Mouse (Mus musculus) layer of hippocampus, adult 8-10 months (tissue): ENCODE results near the gene Krtap11-1. TPM values are rescaled to one million over a fixed set of nuclear protein-coding genes. Genes with fewer than 3 reads are reported as not detected.

Source experiments
- DNase-seq, 2 experiments: peaks; one replicate each; pipeline ENCODE4 v3.0.0; 2022; ENCODE audit warnings: low spot score in 2 of 2
- total RNA-seq, 4 experiments: library from RNA; stranded (reverse); gene quantifications; 2 replicates each; pipeline ENCODE4 v1.2.4; 2022

The Krtap11-1 gene
- not detected for total RNA-seq

- DNase-seq, result no peak
Measured at GRCm38 (mm10) chr16:89571083-89571482, at the start of gene Krtap11-1. Krtap11-1 (minus strand) TSS chr16:89571183.

DNA sequence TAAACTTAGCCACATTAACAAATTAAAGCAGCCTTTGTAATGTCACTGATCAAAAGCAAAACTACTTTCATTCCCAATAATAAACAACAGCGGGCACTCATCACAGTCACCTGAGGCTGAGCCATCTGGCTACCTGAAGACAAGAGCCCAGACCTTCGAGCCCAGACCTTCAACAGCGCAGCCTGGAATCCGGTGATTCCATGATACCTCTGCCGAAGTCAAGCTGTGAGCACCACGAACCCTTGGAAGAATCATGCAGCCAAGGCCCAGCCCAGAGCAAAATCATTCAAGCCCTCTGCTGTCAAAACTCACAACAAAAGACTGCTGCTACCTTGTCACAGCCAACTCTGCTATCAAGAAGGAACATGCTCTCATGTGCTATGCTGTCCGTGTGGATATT lies 47.2 kb upstream of the Krtap11-1 start:
- DNase-seq, result no peak

- no peak for DNase-seq
Measured at GRCm38 (mm10) chr16:89617251-89617650, 46.3 kb upstream of the Krtap11-1 start.

- DNase-seq, result no peak
Measured at GRCm38 (mm10) chr16:89613726-89614125, 42.7 kb upstream of the Krtap11-1 start.

DNA sequence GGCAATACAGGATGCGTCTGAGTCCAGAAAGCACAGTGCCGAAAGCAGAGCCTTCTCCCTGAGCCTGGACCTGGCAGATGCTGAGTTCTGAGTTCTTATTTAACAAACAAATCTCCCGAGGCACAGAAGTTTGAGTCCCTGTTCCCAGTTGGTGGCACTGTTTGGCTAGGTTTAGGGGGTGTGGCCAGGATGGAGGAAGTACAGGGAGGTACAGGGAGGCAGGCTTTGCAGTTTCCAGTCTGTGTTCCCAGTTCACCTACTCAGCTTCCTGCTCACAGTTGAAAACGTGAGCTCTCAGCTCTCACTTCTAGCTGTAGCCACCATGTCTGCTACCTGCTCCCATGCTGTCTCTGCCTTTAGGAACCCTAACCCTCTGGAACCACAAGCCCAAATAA lies 37.8 kb upstream of the Krtap11-1 start:
- DNase-seq, result no peak

DNA sequence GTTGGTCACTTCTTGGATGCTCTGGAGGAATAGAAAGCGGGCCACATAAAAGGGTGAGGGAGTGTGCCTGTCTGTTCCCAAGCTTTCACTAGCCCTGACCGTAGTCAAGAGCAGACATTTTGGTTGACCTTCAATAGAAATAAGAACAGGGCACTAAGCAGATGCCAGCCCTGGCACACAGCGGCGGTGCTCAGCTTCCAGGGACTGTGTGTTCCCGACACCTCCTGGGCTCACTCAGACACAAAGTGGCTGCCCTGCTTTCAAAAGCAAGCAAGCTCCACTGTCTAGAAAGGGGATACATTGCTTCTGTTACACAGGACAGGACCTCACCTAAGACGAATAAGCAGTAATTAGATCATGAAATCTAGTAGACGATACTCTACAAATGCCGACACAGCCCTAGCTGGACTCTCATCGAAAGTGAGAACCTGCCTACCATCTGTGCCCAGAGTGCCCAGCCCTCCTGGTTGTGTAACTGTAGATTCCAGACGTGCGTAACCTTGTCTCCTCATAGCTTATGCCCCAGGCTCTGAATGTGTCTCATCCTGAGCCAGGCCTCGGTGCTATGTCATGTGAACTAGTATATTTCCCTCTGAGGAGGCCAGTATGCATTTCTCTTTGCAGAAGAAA lies 37.3 kb upstream of the Krtap11-1 start:
- DNase-seq, result peak in 1 of 2 experiments; percentile 18

DNA sequence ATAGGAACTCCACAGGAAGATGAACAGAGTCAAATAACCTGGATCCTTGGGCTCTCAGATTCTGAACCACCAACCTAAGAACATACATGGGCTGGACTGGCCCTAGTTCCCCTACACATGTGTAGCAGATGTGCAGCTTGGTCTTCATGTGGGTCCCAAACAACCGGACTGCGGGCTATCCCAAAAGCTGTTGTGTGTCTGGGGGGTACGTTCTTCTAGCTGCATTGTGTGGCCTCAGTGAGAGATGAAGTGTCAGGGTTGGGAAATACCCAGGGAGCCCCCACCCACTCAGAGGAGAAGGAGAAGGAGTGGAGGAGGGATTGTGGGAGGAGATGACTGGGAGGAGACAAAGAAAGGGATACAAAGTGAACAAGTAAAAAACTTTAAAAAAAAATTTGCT lies 36.0 kb upstream of the Krtap11-1 start:
- no peak for DNase-seq

DNA sequence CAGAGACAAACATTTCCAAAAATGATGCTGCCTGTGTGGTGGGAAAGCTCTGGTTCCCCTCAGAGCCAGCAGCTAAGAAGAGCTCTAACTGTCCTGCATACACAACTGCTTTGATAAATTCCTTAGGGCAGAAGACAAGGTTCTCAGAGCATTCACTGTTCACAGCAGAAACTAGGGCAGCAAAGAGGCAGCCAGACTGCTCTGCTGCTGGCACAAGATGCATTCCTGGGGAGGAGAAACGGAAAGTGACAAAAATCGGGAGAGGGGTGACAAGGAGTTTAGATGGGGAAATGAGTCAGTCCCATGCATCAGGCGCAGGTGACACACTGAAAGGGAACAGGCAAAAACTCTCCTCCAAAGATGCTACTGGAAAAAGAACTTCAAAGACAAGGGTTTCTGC lies 16.2 kb upstream of the Krtap11-1 start:
- no peak for DNase-seq

GRCm38 (mm10) chr16:89585604-89586508 lies 14.9 kb upstream of the Krtap11-1 start:
- no peak for DNase-seq

- no peak for DNase-seq
Measured at GRCm38 (mm10) chr16:89581658-89582057, 10.7 kb upstream of the Krtap11-1 start.

DNA sequence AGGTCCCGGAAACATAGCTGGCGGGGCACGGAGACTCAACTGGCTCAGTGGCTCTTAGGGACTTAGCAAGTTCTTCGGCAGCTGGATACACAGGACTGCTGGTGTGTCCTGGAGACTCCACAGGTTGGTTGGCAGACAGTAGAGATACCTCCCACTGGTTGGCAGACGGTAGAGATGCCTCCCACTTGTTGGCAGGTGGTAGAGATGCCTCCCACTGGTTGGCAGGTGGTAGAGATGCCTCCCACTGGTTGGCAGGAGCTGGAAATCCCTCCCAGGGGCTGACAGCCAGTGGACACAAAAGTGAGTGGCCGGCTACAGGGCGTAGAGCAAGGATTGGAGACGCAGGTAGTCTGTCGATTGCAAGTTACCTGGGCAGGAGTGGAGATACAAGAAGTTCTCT lies 467 bp downstream of the Krtap11-1 start:
- DNase-seq, result peak; percentile 65 to 67

DNA sequence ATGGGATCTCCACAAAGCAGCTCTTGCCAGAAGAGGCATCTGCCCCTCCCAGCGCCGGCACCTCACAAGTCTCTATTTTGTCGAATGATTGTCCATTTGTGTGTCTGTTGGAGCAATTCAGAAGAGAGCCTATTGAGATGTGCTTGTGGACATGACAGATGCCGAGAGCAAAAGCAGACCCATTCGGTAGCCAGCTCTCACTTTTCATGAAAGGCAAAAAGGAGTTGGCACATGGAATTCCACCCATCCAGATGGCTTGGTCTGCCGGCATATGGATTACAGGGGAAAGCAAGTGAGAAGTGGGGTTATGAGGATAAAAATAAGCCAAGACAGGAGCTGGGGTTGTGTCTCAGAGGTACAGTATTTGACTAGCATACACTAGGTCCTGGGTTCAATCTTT lies 1.8 kb downstream of the Krtap11-1 start:
- DNase-seq, result peak; percentile 33 to 73

- no peak for DNase-seq
Measured at GRCm38 (mm10) chr16:89568141-89568540, 2.8 kb downstream of the Krtap11-1 start.

GRCm38 (mm10) chr16:89550298-89550697 lies 20.7 kb downstream of the Krtap11-1 start:
- no peak for DNase-seq

- DNase-seq, result no peak
Measured at GRCm38 (mm10) chr16:89538031-89538484, 32.9 kb downstream of the Krtap11-1 start.

GRCm38 (mm10) chr16:89537349-89537748 lies 33.6 kb downstream of the Krtap11-1 start:
- no peak for DNase-seq

- peak in 1 of 2 experiments; percentile 14 for DNase-seq
Measured at GRCm38 (mm10) chr16:89530547-89530946, 40.4 kb downstream of the Krtap11-1 start.

DNA sequence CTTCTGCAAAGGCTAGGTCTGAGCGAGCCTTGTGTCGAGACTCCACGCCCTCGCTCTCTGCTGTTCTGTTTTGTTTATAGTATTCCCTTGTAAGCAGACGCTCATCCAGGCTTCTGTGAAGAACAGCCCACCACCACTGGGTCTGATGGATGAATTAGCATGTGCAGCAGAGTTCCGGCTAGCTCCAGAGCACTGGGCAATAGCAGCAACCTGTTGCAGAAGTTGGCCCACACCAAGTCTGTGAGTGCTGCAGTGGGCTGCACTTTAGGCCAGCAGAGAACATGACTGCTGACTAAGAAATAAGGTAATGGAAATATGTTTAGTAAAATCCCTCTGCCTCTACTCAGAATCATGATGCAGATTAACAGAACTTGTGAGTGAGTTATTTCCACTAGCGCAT lies 41.1 kb downstream of the Krtap11-1 start:
- DNase-seq, result no peak

- DNase-seq, result no peak
Measured at GRCm38 (mm10) chr16:89528380-89528779, 42.6 kb downstream of the Krtap11-1 start.

DNA sequence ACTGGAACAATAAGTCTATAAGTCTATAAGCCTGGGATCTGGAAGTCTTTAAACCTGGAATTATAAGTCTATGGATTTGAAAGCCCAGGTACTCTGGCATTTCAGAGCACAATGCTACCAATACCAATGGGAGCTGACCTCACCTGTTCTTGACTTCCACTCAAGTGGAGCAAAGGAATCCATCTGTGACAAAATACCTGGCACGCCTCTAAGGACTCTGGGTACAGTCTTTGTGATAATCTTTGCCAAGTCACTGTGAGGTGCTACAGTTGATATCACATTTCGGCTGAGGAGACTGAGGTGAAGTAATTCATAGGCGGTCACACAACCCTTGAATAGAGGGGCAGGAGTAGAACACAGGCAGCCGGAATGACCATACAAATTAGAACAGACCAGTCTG lies 50.0 kb downstream of the Krtap11-1 start:
- no peak for DNase-seq

- no peak for DNase-seq
Measured at GRCm38 (mm10) chr16:89520555-89520954, 50.4 kb downstream of the Krtap11-1 start.
